Mouse (Mus musculus): Measurements from ENCODE around the gene Cnn1.

DNA sequence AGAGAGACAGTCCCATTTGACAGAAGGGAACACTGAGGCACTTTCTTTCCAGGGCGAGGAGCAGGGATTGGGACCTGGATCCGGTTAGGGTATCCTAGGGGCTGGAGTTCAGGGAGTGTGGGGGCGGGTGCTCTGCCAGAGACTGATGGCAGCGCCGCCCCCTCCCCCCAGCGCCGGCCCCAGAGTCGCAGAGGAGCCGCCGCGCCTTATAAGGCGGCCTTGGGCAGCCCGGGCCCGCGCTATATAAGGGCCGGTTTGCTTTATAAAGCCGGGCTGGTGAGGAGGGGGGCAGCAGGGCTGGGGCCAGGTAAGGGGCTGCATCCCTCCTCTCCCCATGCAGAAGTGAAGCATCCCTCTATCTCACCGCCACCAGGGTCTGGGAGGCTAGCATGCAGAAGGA is 906 bp downstream of the Cnn1 start:
- TF ChIP-seq TBP (IDR thresholded peaks at IDR 0.05; ENCODE audit: low read depth, low read length) (no peak), KAT2A (conservative IDR thresholded peaks at IDR 0.05; ENCODE audit: low read depth, low read length) (no peak), EP300 (IDR thresholded peaks at IDR 0.05; ENCODE audit: low read depth in 1 of 2, low read length in 2 of 2) (no peak), USF1 (IDR thresholded peaks at IDR 0.05; ENCODE audit: low read depth, low read length) (no peak), MAZ (IDR thresholded peaks at IDR 0.05; ENCODE audit: low read depth, low read length) (no peak), NRF1 (IDR thresholded peaks at IDR 0.05; ENCODE audit: insufficient read depth, low read depth, low read length, poor library complexity, severe bottlenecking) (no peak)
